ENCODE assay signal across 8 mouse cellular contexts in the genomic region with DNA sequence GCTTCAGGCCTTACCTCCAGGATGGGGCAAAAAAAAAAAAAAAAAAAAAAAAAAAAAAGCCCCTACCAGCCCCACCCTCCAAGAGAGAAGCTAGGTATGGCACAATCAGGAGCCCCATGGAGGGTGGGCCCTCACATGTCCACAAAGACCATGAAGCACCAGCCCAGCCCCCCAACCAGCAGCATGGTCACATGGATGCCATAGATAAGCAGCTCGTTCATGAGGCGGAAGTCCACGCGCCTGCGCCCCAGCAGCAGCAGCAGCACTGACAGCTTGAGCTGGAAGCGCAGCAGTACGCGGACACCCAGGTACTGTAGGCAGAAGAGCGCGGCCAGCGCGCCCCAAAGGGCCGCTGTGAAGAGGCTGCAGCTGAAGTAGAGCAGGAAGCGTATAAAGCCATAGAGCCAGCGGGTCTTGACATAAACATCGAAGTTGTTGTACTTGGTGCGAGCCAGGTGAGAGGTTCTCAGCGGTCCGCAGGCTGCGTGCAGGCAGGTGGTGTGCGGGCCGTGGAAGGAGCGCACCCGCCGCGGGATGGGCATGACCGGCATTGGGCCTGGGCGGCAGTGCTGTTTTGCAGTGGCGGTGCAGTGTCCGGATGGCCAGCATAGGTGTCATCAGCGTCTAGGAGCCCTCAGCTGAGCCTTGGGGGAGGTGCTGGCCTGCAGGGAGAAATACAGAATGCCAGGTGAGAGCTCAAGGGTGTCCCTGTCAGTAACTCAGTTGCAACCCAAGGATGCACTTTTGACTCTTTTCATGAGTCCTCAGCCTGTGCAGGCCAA. TPM values are rescaled to one million over a fixed set of nuclear protein-coding genes. Genes with fewer than 3 reads are reported as not detected.
DNase-seq lines count a peak whose midpoint lies in the region; ATAC-seq lines count a peak whose summit lies in the region.

No protein-coding gene starts in this region.

- intact Hi-C loops in heart, postnatal 14 days (cut with DNase I): loop anchor here (2.0 to 5.0 kb wide), 2 partner anchors 16 to 206 kb away; a partner anchor contains a TSS

- peaks cover 34% of the 10 kb centered on the region for H3K4me1 ChIP-seq in heart, embryonic 15.5 days (replicated peaks)
- H3K4me1 ChIP-seq in brown adipose tissue, adult 24 weeks (ENCODE audit: control insufficient read depth, insufficient read depth, insufficient read length, low read length): peaks cover 7% of the 10 kb centered on the region
- H3K4me1 ChIP-seq in intestine, embryonic 16.5 days (ENCODE audit: control insufficient read depth, insufficient read depth, low read length): peaks cover 25% of the 10 kb centered on the region
- peaks cover 22% of the 10 kb centered on the region for H3K4me1 ChIP-seq in midbrain, embryonic 11.5 days (ENCODE audit: control insufficient read depth, insufficient read depth, low read length)

- H3K9me3 ChIP-seq in heart, embryonic 15.5 days (replicated peaks): no peaks in the 10 kb centered on the region
- H3K9me3 ChIP-seq in intestine, embryonic 16.5 days (ENCODE audit: control insufficient read depth, low read length): 0 out of 2 replicates have a peak, but pooled peaks cover 3% of the 10 kb centered on the region
- no peaks in the 10 kb centered on the region for H3K9me3 ChIP-seq in midbrain, embryonic 11.5 days (ENCODE audit: control insufficient read depth, low read length)

- peak overlapping the region; percentile 89 for H3K4me2 ChIP-seq in heart, embryonic 15.5 days
- peak overlapping the region; percentile 70 for H3K4me2 ChIP-seq in intestine, embryonic 16.5 days (ENCODE audit: low read depth, low read length)
- H3K4me2 ChIP-seq in midbrain, embryonic 11.5 days: peak overlapping the region; percentile 97

- 0 out of 2 replicates have a peak overlapping the region, but pooled peaks have one; percentile 97 for H3K27ac ChIP-seq in heart, embryonic 15.5 days
- no peak overlapping the region for H3K27ac ChIP-seq in brown adipose tissue, adult 24 weeks (replicated peaks; ENCODE audit: low read depth, low read length)
- peak overlapping the region; percentile 33 for H3K27ac ChIP-seq in intestine, embryonic 16.5 days (ENCODE audit: low read length)
- peak overlapping the region; percentile 91; the same call in 1 of the 2 replicates for H3K27ac ChIP-seq in midbrain, embryonic 11.5 days (ENCODE audit: low read depth, low read length)

- WGBS in heart, embryonic 15.5 days: 63% methylated on average over 31 of the region's 31 CpGs
- WGBS in intestine, embryonic 16.5 days: 76% methylated on average over 31 of the region's 31 CpGs
- WGBS in midbrain, embryonic 11.5 days: 78% methylated on average over 31 of the region's 31 CpGs

- H3K4me3 ChIP-seq in heart, embryonic 15.5 days: peak overlapping the region; percentile 89
- H3K4me3 ChIP-seq in brown adipose tissue, adult 24 weeks (ENCODE audit: insufficient read depth, low read depth, low read length): peak overlapping the region; percentile 77
- peak overlapping the region; percentile 88 for H3K4me3 ChIP-seq in intestine, embryonic 16.5 days (ENCODE audit: low read length)
- peak overlapping the region; percentile 75; the same call in 1 of the 2 replicates for H3K4me3 ChIP-seq in midbrain, embryonic 11.5 days (ENCODE audit: low read depth, low read length)

- 0 out of 2 replicates have a peak, but pooled peaks cover 9% of the 10 kb centered on the region for H3K36me3 ChIP-seq in heart, embryonic 15.5 days
- H3K36me3 ChIP-seq in intestine, embryonic 16.5 days (ENCODE audit: control insufficient read depth, insufficient read depth, low read length): peaks cover 9% of the 10 kb centered on the region; the same call in 1 of the 2 replicates
- no peaks in the 10 kb centered on the region for H3K36me3 ChIP-seq in midbrain, embryonic 11.5 days (ENCODE audit: control insufficient read depth, insufficient read depth, low read length)

- H3K9ac ChIP-seq in heart, embryonic 15.5 days: peak overlapping the region; percentile 83; the same call in 1 of the 2 replicates
- H3K9ac ChIP-seq in intestine, embryonic 16.5 days (ENCODE audit: low read depth, low read length): peak overlapping the region; percentile 90
- peak overlapping the region; percentile 88 for H3K9ac ChIP-seq in midbrain, embryonic 11.5 days (ENCODE audit: low read length)

- no peak for ATAC-seq in heart, embryonic 15.5 days (replicated peaks; ENCODE audit: insufficient number of reproducible peaks, insufficient read depth, low FRiP score, low read depth)
- no peak for ATAC-seq in intestine, embryonic 16.5 days
- no peak for ATAC-seq in midbrain, embryonic 11.5 days (ENCODE audit: low FRiP score)

- no peaks in the 10 kb centered on the region for H3K27me3 ChIP-seq in heart, embryonic 15.5 days
- H3K27me3 ChIP-seq in intestine, embryonic 16.5 days (replicated peaks; ENCODE audit: control insufficient read depth, insufficient read depth, low read length): no peaks in the 10 kb centered on the region
- no peaks in the 10 kb centered on the region for H3K27me3 ChIP-seq in midbrain, embryonic 11.5 days (ENCODE audit: control insufficient read depth, insufficient read depth, low read length)

- no peak for DNase-seq in heart, postnatal 14 days
- no peak for DNase-seq in midbrain, embryonic 11.5 days (ENCODE audit: low spot score, missing footprints)
- DNase-seq in MN1 (ENCODE audit: low spot score): no peak
- DNase-seq in adipocyte (ENCODE audit: low spot score): no peak
- DNase-seq in left cerebral cortex, adult 9 months (ENCODE audit: low spot score in 2 of 2): no peak

RNA-seq across cellular contexts. Expression of a gene that starts 15.4 kb away (rescaled TPM):
- polyA plus RNA-seq in heart, embryonic 15.5 days (2015; fragmentation: Nextera tagmentation; extraction: Ambion mirVana): 5.2 and 8.0 TPM in 2 replicates
- total RNA-seq in heart, postnatal 14 days (2021): 10 to 100 TPM; 16.3 to 19.1 TPM
- polyA plus RNA-seq in brown adipose tissue, adult 24 weeks (2012; ENCODE audit: insufficient read depth, insufficient read length, missing spikeins): 17.7 and 26.5 TPM in 2 replicates
- 18.6 and 20.4 TPM in 2 replicates for polyA plus RNA-seq in intestine, embryonic 16.5 days (2015; fragmentation: Nextera tagmentation; extraction: Ambion mirVana)
- polyA plus RNA-seq in midbrain, embryonic 11.5 days (2014; fragmentation: Nextera tagmentation; extraction: Ambion mirVana): 4.0 and 4.5 TPM in 2 replicates
